Mouse (Mus musculus): ENCODE measurements around the gene Cln5.

- no peak for TF ChIP-seq CTCF (IDR thresholded peaks at IDR 0.05; ENCODE audit: extremely low read depth, insufficient read depth, insufficient read length, insufficient replicate concordance)
- no peak for TF ChIP-seq POLR2A (IDR thresholded peaks at IDR 0.05; ENCODE audit: low read depth, low read length)
These were observed 11.0 kb upstream of the Cln5 start for GRCm38 (mm10) chr14:103058998-103059397.

All from spleen, adult 2 months (tissue).